ENCODE assay signal across 14 mouse cellular contexts in the genomic region with DNA sequence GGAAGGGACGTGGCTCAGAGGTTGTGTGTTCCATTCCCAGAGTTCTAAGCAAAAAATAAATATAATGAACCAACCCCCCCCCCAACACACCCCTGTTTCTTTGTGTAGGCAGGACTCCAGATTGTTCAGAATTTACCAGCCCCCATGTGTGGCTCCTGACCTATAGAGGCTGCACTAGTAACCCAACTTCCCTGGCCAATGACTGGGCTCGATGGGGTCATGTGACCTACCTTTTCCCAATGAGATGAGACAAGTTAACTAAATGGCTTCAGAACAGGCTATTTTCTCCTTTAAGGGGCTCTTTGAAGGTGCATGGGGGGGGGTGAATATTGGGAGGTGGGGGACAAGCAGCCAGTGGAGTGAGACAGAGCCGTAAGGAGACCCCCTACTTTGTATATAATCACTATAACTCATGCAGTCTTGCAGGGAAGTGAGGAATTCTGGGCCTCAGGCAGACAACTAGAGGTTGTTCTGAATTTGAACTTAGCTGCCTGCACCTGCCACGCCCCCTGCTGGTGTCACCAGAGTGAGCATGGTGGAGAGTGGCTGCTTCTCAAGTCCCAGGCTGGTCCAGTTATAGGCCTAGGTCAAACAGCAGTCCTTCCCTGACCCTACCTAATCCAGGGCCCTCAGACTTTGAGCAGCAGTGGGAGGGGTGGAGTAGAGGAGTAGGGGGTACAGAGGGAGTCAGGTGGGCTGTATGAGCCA. TPM values are rescaled to one million over a fixed set of nuclear protein-coding genes. Genes with fewer than 3 reads are reported as not detected.
DNase-seq lines count a peak whose midpoint lies in the region; ATAC-seq and TF ChIP-seq lines count a peak whose summit lies in the region.
"Had no signal": no experiment of that assay in that cellular context is flagged by ENCODE, and none has a peak within 500 bp of the region (broad histone marks: within the 10 kb centered on the region; RNA-seq: fewer than 3 reads in every experiment).

No protein-coding gene starts in this region.

- ATAC-seq in cerebellum, adult (ENCODE audit: insufficient number of reproducible peaks, low FRiP score, low TSS enrichment), result no peak
- ATAC-seq in limb, embryonic 12.5 days (ENCODE audit: insufficient number of reproducible peaks, insufficient read depth, low FRiP score, low TSS enrichment, low read depth), result no peak

- peaks cover 3% of the 10 kb centered on the region; the same call in 1 of the 2 replicates for H3K9me3 ChIP-seq in limb, embryonic 12.5 days
- H3K9me3 ChIP-seq: midbrain, embryonic 12.5 days had no signal

- DNase-seq in cerebellum, postnatal 10 days, result peak; percentile 49 to 56
- DNase-seq in liver, adult 2 months (ENCODE audit: extremely low read depth, low read depth, low spot score), result no peak
- DNase-seq in liver (no peak), ES-CJ7 (ENCODE audit: low read depth, low spot score) (peak; percentile 64)
- no peak for DNase-seq in ovary, postnatal 14 days (ENCODE audit: low spot score)
- DNase-seq in right cerebral cortex, postnatal 10 days (ENCODE audit: low spot score in 2 of 2), result no peak
- DNase-seq: adrenal gland, adult 2 months; heart, postnatal 10 days had no signal

- no peaks in the 10 kb centered on the region for H3K79me2 ChIP-seq in liver, adult 2 months (ENCODE audit: control insufficient read depth, insufficient read depth, low read length)

- H3K4me1 ChIP-seq in liver, adult 2 months (ENCODE audit: control insufficient read depth, insufficient read depth, low read length), result 0 out of 2 replicates have a peak, but pooled peaks cover 4% of the 10 kb centered on the region
- H3K4me1 ChIP-seq in limb, embryonic 12.5 days (replicated peaks), result peaks cover 31% of the 10 kb centered on the region

- H3K27ac ChIP-seq in liver, adult 2 months (replicated peaks; ENCODE audit: insufficient read depth, low read depth, low read length), result no peak overlapping the region
- H3K27ac ChIP-seq in limb, embryonic 12.5 days, result no peak overlapping the region
- H3K27ac ChIP-seq: midbrain, embryonic 12.5 days had no signal

- no peak overlapping the region for H3K4me3 ChIP-seq in liver, adult 2 months (ENCODE audit: insufficient read depth, low read depth, low read length)
- no peak overlapping the region for H3K4me3 ChIP-seq in limb, embryonic 12.5 days (replicated peaks)
- H3K4me3 ChIP-seq: midbrain, embryonic 12.5 days had no signal

- no peaks in the 10 kb centered on the region for H3K27me3 ChIP-seq in liver, adult 2 months (ENCODE audit: control insufficient read depth, insufficient read depth, low read length)
- H3K27me3 ChIP-seq in limb, embryonic 12.5 days, result no peaks in the 10 kb centered on the region

- TF ChIP-seq CTCF in liver, adult 2 months (IDR thresholded peaks at IDR 0.05; ENCODE audit: low read depth, low read length), result peak; percentile 69

- H3K36me3 ChIP-seq in liver, adult 2 months (ENCODE audit: control insufficient read depth, insufficient read depth, low read length), result no peaks in the 10 kb centered on the region
- peaks cover 35% of the 10 kb centered on the region for H3K36me3 ChIP-seq in limb, embryonic 12.5 days
- H3K36me3 ChIP-seq: midbrain, embryonic 12.5 days had no signal

- H3K4me2 ChIP-seq in limb, embryonic 12.5 days, result peak overlapping the region; percentile 26; the same call in 1 of the 2 replicates
- H3K4me2 ChIP-seq: midbrain, embryonic 12.5 days had no signal

- 54% methylated on average over 4 of the region's 4 CpGs for WGBS in liver, adult 2 months
- WGBS in limb, embryonic 12.5 days, result 62% methylated on average over 4 of the region's 4 CpGs

- no peak for TF ChIP-seq POLR2A in liver, adult 2 months (IDR thresholded peaks at IDR 0.05; ENCODE audit: extremely low read depth, insufficient read depth, low read length)

- H3K9ac ChIP-seq in liver, adult 2 months (ENCODE audit: low read depth, low read length), result no peak overlapping the region
- no peak overlapping the region for H3K9ac ChIP-seq in limb, embryonic 12.5 days (replicated peaks)
- H3K9ac ChIP-seq: midbrain, embryonic 12.5 days had no signal

RNA-seq across cellular contexts. Expression of gene D630003M21Rik, which starts 17.1 kb away (rescaled TPM):
- total RNA-seq in liver, adult 2 months (2014; rRNA removed), result 0.40 and 0.46 TPM in 2 replicates
- polyA plus RNA-seq in liver, adult 2 months (2012; rRNA removed), result 0.52 and 0.69 TPM in 2 replicates
- 10.2 TPM in 2 replicates for polyA plus RNA-seq in limb, embryonic 12.5 days (2016; fragmentation: Nextera tagmentation; extraction: Ambion mirVana)
- total RNA-seq: common myeloid progenitor, adult 5-6 weeks had no signal

RNA-seq across cellular contexts. Expression of gene Bpi, which starts 46.0 kb away (rescaled TPM):
- not detected in 2 replicates for total RNA-seq in liver, adult 2 months (2014; rRNA removed)
- polyA plus RNA-seq in liver, adult 2 months (2012; rRNA removed), result not detected in 2 replicates
- not detected in 2 replicates for polyA plus RNA-seq in limb, embryonic 12.5 days (2016; fragmentation: Nextera tagmentation; extraction: Ambion mirVana)
- total RNA-seq: adrenal gland, adult 2 months; common myeloid progenitor, adult 5-6 weeks; heart, postnatal 10 days; left cerebral cortex, postnatal 14 days had no signal
- polyA plus RNA-seq: adrenal gland, adult 2 months; midbrain, embryonic 12.5 days; stomach, embryonic 14.5 days had no signal

Comparison
In these comparisons a context has a peak if more than half of its experiments do, and no peak if none do; other contexts are left out.
1. DNase-seq: peak in cerebellum, postnatal 10 days (2 of 2) and ES-CJ7 (single experiment); none in liver, adult 2 months (single experiment), liver (single experiment), ovary, postnatal 14 days (single experiment) and right cerebral cortex, postnatal 10 days (0 of 2).